Mouse (Mus musculus) 416B (cell line): ENCODE data around the gene Madd.

ENCODE experiments used
- DNase-seq: peaks from one replicate; pipeline ENCODE4 v3.0.0; 2011; ENCODE audit warnings: low read depth

Gene Madd

DNA sequence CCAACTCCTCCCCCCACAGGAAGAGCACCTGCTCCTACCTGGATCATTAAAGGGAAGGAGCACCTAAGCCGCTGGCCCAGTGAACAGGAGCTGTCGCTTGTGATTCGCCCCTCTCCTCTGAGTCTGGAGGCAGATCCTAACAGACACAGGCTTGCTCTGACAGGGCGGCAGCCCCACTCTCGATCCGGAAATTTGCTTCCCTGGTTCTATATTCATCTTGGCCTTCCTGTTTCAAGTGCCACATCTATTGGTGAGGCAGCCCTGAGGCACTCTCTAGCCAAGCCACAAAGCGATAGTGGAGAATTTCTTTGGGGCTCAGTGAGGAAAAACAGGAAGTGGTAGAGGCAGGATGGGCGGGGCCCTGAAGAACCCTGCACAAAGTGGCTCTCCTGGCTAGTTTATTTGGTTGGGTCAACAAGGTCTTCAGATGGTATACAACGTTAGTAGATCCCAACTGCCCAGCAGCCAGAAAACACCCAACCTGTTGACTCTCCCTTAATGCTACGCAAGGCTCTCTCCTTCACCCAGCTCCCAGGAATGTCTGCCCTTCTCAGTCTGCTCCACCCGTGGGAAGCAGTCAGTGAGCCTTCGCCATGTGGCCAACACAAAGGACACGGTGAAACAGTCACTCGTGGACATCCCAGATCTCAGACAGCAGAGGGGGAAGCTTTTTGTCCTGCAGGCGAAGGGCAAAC lies at the start of gene Madd:
TSS of gene Madd (minus strand) at position 127 of the 695 bp plus-strand sequence.
- peak; percentile 95 for DNase-seq

DNA sequence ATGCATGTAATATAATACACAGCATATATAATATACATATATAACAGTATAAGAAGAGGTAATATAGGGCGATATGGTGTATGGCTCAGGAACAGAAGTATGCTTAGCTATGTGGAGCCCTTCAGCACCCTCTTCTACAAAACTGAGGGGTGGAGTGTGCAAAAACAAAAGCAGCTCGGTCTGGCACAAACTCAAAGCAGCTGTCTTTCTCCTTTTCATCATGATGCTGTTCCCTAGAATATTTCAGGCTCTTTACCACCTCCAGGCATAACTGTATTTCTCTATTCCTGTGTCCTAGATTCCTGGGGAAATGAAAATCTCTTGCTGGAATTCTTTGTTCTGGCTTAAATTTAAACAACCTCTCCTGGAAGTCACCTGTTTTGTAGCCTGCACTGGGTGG lies 46.1 kb upstream of the Madd start:
- DNase-seq, result no peak

DNA sequence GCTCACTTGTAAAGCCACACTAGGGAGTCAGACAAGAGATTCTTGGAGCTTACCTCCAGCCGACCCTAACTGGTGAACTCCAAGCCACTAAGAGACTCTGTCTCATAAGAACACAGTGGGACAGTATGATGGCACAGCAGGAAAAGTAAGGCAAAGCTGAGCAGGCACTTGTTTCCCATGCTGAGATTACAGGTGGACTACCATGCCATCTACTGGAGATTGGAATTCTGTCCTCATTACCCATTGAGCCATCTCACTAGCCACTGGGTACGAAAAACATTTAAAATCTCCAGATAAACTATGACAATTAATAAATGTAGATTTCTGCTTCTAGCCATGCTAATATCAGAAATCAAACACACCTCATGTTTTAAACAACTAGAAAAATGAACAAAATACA lies 40.0 kb upstream of the Madd start:
- DNase-seq, result no peak

DNA sequence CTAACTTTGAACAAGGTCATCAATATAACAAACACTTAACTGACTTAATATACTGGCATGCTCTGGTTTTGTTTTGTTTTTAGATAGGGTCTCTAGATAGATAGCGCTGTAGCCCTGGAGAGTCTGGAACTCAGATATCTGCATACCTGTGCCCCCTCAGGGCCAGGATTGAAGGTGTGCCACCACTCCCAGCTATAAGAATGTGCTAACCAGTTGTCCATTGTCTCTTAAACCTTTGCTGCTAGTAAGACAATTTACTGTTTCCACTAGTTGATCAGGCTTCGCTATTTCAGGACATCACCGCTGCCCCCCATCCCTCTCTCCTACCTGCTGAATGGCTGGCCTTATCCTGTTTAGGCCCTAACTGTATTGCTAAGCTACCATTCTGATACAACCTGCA lies 36.9 kb upstream of the Madd start:
- no peak for DNase-seq

DNA sequence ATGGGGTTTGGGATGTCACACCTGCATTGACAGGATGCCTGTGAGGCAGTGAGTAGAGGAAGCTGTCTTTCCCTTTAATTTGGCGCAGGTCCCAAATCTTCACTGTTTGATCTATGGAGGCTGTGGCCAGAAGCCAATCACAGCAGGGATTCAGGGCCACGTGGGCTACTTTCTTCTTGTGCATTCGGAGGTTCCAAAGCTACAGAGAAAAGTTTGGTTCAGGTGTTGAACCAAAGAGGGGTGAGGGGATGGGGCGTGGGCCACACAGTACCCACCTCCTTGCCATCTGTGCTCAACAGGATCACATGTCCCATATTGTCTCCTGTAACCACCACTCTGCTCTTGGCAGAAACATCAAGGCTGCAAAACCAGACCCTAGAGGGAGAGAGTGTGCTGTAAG lies 33.4 kb upstream of the Madd start:
- no peak for DNase-seq

DNA sequence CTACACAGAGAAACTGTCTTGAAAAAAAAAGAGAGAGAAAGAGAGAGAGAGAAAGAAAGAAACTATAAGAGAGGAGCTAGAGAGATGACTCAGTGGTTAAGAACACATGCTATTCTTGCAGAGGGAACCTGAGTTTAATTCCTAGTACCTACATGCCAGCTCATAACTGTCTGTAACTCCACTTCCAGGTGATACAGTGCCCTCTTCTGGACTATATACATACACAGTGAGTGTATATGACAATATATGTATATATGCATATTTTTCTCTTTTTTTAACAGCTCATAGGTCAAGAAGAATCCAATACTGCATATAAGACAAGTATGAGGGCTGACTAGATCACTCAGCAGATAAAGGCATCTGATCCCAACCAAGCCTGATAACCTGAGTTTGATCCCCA lies 29.7 kb upstream of the Madd start:
- peak; percentile 43 for DNase-seq

DNA sequence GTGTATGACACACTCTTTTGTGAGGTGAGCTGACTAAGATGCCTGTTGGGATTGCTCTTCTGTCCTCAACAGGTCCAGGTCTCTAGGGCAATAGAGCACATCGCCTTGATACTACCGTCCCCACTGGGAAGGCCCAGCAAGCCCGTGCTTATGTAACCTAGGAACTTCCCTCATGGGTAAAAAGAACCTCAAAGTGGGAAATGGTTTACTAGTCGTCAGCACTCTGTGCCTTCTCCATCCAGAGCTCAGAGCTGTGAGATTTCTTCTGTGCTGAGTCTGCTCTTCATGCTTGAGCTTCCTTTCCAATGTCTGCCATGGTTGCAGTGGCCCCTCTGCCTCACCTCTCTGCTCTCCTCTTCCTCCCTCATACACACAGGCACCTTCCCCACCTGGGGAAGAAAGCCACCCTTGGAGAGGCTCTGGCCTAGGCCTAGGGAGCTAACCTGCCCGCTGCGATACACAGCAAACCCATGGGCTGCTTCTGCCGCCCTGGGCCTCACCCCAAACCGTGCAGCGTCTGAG lies 22.7 kb upstream of the Madd start:
- no peak for DNase-seq

DNA sequence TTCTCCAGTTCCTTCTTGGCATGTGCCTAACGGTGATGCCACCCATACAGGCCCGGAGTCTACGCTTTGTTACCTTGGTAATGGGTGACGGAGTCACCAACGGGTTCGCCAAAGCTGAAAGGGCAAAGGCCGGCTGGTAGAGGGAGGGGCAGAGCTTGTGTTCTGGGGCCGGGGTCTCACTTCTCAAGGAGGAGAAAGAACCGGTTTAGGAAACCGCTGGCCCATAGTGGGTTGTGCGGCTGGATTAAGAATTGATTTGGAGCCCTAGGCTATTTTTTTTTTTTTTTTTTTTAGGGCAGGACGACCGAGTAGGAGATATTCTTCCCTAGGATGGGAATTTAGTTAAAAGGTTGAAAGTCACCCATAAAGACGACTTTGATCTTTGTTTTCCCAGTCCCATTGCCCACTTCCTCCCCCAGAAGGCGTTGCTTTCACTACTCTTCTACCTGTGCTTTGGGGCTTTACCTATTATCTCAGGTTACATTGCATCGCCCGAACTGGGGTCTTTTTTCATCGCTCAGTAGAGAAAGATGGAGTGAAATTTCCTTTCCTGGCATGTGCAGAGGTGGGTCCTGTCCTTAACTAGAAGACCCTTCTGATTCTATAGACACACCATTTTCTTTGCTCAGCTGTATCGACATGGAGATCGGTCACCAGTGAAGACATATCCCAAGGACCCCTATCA lies 19.5 kb upstream of the Madd start:
- DNase-seq, result no peak

DNA sequence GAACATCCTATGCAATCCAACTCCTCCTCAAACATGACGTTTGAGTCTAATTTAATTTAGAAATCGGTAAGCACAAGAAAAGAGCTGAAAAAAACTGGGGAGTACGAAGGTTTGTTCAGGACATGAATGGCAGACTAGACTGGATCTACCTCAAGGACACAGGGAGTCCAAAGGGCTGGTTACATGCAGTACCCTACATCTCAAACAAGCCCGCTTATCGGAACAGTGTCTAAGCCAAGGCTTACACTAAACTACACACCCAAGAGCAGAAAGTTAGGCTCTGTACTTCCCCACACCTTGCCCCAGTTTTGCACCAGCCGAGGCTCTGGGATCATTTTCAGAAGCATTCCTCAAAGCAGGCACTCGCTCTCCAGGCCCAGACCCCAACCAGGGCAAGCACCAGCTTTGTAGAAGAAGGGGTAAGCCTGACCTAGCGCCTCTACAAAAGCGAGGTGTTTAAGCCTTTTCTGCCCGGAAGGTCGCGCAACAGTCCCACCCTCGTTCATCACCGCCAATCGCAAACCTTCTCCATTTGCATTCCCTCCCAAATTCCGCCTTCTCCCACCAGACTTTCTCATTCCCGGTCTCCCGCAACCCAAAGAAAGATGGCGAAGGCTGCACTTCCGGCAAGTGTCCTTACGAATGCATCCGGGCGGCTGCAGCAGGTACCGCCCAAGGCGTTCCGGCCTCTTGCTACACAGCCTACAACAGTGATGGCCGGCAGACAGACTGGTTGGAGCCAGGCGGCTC lies 18.8 kb upstream of the Madd start, which contains the start of the genes Nr1h3 and Acp2:
TSS of gene Nr1h3 (minus strand) at position 613 of the 750 bp plus-strand sequence.
TSS of gene Acp2 (plus strand) at position 664 of the 750 bp plus-strand sequence.
- DNase-seq, result peak; percentile 97

DNA sequence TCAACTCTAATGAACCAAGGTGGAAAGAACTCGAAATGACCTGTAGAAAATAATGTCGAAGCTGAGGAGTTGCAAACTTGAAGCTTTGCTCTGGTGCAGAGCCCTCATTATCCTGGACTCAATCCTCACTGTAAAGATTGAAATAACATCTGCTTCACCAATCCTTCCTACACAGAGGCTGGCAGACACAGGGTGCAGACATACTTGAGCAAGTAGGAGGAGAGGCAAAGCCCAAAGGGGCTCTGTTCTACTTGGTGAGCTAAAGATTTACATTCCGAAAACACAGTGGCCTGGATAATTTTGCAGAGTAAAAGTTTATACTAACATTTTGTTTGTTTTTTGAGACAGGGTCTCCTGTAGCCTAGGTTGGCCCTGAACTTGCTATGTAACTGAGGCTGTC lies 15.3 kb upstream of the Madd start:
- no peak for DNase-seq

DNA sequence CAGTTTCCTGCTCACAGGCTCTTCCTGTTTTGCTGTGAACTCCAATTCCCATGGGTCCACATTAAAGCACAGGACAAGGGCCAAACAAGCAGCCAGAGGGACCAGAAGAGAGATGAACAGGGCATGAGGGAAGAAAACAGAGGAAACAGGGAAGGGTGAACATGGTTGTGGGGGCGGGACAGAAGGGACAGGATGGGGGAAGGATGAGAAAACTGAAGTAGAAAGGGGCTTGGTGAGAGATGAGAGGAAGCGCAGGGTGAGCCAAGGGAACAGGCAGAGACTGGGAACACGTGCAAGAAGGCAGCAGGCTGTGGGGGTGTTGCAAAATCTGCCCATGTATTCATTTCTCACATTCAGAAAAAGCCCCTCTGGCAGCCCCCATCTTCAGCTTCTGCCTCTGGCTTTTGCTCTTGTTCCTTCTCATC lies 13.0 kb upstream of the Madd start:
- no peak for DNase-seq

DNA sequence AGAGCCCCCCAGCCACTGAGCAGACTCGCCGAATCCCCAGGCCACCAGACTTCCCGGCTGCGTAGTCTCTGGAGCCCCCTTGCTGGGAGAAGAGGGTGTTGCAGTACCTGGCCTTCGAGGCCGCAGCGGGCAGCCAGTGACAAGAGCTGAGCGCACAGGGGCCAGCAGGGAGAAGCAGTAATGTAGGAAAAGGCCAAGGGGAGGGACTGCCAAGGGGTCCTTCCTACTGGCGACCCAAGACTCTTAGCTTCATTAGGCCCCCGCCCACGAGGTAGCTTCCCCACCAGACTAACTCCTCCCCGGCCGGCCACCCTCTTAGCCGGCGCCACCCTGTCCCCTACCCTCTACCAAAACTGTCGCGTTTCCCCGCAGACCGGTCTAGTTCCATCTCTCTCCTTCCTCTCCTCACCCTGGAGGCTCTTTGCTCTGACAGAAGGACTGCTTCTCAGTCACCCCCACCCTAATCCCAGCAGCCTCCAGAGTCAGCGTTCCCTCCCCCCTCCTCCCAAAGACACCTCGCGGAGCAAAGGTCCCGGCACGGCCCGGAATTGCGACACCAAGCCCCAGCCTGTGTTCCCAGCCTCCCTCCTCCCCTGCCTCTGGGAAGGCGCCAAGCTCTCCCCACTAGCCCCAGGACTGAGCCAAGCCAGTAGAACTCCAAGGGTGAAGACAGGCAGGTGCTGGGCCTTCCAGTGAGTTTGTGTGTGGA lies 11.1 kb upstream of the Madd start:
- no peak for DNase-seq

DNA sequence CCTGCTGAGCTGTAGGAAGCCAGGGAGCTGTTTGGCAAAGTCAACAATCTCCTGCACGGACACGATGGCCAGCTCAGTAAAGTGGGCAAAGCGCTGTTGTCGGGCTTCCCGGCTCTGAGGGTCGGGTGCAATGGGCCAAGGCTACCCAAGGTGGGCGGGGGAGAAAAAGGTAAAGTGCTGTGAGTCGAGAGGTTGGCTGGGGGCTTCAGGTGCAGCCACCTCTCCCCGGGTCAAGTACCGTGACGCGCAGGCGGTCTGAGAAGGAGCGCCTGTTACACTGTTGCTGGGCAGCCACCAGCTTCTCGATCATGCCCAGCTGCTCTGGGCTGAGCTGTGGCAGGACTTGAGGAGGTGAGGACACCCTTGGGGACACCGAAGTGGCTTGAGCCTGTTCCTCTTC lies 6.9 kb upstream of the Madd start:
- no peak for DNase-seq

DNA sequence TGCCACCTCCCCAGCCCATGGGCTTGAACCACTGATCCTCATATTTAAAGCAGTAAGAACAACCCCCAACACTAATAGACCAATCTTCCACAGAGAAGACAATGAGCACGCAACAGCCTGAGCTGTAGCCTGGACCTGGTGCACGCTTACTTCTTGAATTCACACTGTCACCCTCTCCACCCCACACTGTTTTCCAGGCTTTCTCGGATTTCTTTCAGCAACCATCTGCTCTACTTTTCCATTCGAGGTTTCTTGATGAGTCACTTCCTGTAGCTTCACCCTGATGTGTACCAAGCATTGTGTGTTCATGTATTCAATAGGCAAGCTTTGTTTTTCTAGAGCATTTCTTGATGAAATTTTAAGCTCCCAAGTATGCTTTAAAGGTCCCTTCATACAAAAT lies 3.8 kb upstream of the Madd start:
- peak; percentile 90 for DNase-seq

DNA sequence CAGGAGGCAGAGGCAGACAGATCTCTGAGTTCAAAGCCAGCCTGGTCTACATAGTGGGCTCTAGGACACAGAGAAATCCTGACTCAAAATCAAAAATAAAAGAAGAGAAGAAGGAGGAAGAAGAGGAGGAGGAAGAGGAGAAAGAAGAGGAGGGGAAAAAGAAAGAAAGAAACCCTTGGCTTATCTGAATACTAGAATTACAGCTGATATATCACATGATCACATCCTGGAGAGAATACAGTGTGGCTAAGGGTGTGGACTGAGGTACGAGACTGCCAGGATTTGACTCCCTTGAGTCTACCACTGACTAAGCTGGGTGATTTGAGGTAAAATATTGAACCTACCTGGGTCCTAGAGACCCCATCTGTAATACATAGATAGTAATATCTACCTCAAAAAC lies 2.6 kb upstream of the Madd start:
- DNase-seq, result no peak

DNA sequence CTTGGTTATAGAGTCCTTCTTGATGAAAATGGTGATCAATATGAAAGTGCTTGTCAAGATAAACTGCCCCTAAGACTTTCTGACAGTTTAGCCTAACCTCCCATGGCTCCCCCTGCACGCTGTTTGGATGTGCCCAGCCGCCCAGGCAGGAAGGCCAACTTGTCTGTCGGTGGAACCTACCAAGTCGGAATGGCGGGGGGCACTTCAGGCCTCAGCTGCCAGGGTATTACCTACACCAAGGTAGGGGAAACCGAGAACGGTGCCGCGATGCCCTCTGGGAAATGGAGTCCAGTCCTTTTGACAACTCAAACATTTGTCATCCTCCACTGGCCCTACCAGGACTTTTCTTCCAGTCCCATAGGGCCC lies 506 bp downstream of the Madd start:
- peak; percentile 99 for DNase-seq

DNA sequence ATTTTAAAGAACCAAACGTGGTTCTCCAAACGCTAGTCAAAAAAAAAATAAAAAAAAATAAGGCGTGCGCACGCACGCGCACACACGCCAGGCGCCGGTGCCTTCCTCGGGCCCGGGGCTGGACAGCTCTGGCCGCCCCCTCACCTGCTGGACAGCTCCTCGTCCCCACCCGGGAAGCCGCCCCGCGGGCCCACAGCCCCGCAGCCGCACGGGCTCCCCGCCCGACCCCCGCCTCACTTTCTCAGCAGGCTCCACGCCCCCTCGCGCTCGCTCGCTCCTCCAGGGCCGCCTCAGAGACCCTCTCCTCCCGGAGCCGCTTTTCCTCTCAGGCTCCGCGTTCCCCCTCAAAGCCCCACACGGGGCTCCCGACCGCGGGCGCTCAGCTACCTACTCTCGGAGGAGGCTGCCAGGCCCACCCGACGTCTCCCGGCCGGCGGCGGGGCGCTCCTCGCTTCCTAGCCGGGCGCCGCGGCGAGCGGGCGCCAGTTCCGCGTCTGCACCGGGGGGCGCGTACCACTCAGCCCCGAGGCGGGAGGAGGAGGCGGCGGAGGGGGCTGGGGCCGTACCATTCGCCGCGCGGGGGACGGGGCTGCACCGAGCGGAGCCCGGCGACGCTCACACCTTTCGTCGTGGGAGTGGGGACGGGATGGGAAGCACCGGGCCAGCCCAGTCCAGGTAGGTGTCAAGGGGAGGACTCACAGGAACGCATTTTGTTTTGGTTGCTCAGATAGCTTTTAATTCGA lies 1.1 kb downstream of the Madd start:
- peak; percentile 38 for DNase-seq

DNA sequence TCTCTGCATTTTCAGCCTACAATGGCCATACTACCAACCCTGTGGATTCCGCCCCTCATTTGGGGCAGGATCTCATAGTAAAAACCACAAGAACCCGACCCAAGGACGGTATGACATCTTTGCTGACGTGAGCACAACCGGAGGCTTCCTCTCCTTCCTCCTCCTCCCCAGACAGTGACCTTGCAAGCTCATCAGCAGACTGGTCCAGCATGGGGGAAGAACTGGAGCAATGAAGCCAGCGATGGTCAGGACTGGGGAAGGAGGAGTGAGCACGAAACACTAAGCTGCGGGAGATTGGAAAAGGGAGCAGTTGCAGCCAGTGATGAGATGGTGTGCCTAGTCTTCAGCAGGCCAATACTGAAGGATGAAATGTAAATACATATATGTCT lies 1.6 kb downstream of the Madd start:
- DNase-seq, result peak; percentile 74

DNA sequence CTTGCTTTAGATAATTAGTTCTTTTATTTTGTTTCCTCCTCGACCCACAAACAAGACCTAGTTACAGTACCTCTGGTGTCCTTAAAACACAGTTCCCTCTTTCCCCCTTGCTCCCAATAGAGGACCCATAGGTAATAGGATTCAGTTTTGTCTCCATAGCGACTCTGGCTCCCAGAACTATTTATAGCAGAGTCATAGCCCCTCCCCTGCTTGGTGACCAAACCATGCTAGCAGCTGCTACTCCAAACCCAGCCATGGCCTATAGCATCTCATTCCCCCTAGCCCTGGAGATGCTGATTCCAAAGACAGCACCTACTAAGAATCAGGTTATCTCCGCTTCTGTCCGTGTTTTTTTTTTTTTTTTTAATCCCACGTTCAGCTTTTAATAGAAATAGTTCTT lies 2.9 kb downstream of the Madd start:
- DNase-seq, result no peak

DNA sequence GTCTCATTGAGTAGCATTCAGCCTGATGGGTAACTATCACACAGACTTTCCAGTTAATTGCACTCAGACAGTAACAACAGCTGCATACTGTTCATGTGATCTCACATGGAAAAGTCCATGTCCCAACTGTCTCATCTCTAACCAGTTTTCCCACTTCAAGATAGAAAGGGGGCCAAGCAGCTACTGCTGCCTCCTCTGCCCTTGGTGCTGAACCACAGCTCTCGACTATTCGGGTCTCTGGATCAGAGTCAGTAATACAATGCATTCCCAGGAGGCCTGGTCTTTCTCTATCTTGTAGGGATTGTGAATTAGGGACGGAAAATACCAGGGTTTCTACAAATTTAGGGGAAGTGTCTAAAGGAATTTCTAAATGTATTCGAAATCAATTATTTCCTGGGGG lies 3.8 kb downstream of the Madd start:
- DNase-seq, result no peak

DNA sequence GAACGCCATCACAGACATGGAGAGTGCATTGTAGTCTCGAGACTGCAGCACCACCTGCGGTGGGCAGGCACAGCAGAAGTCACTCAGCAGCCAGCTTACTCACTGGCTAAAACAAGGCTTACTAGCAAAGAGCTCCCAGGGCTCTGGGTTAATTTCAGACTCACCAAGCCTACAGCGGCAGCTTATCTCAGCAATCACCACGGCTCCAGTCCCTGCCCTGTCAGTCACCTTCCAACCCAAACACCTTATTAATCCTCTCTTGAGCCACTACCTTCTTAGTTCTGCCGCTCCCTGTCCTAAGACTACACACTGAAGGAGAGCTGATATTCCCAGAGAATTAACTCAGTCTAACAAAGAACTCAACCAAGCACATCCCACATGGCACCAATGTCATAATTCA lies 7.4 kb downstream of the Madd start:
- no peak for DNase-seq

DNA sequence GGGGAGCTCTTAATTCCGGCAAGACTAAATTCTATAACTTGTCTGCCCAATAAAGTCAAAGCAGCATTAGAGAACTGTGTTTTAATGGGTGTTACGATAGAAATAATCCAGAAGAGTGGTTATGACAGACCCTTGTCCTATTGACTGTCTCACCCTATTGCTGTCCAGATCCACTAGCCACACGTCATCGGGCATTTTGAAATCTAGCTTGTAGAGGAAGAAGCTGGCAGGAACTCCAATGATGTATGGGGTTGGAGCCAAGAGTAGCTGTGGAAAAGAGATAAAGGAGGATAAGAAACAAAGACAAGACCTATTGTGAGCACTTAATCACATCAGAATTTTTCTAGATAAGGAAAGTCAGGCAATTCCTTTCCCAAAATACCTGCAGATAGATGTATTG lies 8.1 kb downstream of the Madd start:
- no peak for DNase-seq
